Mouse (Mus musculus): ENCODE data around the gene Nr2f2. TPM values are rescaled to one million over a fixed set of nuclear protein-coding genes. Genes with fewer than 3 reads are reported as not detected.
A peak's percentile ranks its signal among the peaks of the same experiment; 100 is the strongest.

The Nr2f2 gene
- polyA plus RNA-seq (2015; fragmentation: Nextera tagmentation; extraction: Ambion mirVana): 62.3 and 65.9 TPM in 2 replicates

DNA sequence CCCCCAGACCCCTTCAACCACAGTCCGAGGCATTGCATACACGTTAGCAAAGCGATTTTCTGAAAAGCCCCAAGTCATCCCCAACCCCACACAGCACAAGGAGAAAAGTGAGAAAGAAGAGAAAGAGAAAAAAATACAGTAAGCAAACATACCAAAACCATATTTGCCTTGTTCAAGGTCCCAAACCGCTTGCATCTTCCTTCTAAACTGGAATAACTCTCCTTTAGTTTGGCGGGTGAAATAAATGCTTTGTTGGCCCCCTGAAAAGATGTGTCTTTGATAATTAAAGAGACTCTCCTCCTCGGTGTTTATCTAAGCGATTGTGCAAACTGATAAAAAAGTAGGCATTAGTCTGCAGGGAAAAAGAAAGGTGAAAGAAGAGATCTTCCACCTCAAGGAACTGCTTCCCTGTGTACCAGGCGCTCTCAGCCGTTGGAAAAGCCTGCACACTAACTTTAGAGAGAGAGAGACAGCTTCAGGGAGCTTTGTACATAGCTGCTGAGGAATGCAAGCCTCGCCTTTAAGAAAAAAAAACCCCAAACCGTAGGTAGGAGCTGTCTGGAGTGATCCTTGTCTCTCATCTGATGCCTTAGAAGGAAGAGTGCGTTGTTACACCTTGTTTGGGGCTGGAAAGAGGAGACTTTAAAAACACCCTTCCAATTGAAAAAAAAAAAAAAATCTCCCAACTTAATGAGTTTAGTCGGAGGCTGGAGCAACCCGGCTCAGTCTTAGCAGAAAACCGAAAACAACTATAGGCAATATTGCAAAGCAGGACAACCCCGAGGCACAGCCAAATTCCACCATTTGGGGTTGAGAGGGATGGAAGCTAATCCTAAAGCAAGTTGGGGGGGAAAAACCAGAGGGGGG, at the start of gene Nr2f2:
Nr2f2 (minus strand) TSS at position 795 of the 867 bp plus-strand sequence.
- peak within 1 kb of the TSS; percentile 74 for H3K4me2 ChIP-seq (replicated peaks)
- H3K27me3 ChIP-seq: peaks cover 53% of the 10 kb centered on the region
- H3K9me3 ChIP-seq: no peaks in the 10 kb centered on the region
- H3K4me3 ChIP-seq: peak within 1 kb of the TSS; percentile 52
- 1% methylated on average over 16 of the region's 16 CpGs for WGBS
- ATAC-seq (ENCODE audit: low FRiP score, low read depth): no peak
- H3K4me1 ChIP-seq: peaks cover 39% of the 10 kb centered on the region
- H3K36me3 ChIP-seq: no peaks in the 10 kb centered on the region
- peak within 1 kb of the TSS; percentile 72 for H3K9ac ChIP-seq
- H3K27ac ChIP-seq: peak within 1 kb of the TSS; percentile 86

- no peak for ATAC-seq (ENCODE audit: low FRiP score, low read depth)
- Histone ChIP-seq H3K4me3 (no peak overlapping the region), H3K36me3 (peaks cover 6% of the 10 kb centered on the region), H3K4me1 (peaks cover 7% of the 10 kb centered on the region; the same call in 1 of the 2 replicates), H3K27me3 (no peaks in the 10 kb centered on the region), H3K4me2 (replicated peaks) (no peak overlapping the region), H3K9me3 (no peaks in the 10 kb centered on the region), H3K9ac (no peak overlapping the region), H3K27ac (no peak overlapping the region)
- 90% methylated on average over 4 of the region's 4 CpGs for WGBS
Observed at GRCm38 (mm10) chr7:70414461-70414860, 47.9 kb upstream of the Nr2f2 start.

DNA sequence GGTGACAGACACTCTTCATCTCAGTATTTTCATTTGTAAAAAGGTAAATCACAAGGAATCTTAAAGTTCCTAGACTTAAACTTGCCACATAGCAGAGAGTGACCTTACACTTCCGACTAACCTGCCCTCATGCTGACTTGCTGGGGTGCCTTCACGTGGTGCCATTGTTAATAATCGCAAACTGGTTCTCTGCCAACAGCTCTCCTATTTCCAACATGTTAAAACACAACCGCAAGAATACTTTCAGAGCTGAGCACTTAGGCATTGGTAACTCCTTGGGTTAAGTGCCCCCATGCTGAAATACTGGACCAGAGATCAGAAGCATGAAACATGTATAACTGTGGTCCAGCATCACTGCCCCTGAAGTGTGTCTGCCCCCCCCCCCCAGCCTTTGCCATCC, 47.1 kb upstream of the Nr2f2 start:
- Histone ChIP-seq H3K4me2 (replicated peaks) (no peak overlapping the region), H3K27me3 (no peaks in the 10 kb centered on the region), H3K27ac (no peak overlapping the region), H3K9ac (no peak overlapping the region), H3K36me3 (peaks cover 6% of the 10 kb centered on the region), H3K4me3 (no peak overlapping the region), H3K4me1 (peaks cover 7% of the 10 kb centered on the region; the same call in 1 of the 2 replicates), H3K9me3 (no peaks in the 10 kb centered on the region)
- no peak for ATAC-seq (ENCODE audit: low FRiP score, low read depth)
- WGBS: 73% methylated on average over 4 of the region's 4 CpGs

DNA sequence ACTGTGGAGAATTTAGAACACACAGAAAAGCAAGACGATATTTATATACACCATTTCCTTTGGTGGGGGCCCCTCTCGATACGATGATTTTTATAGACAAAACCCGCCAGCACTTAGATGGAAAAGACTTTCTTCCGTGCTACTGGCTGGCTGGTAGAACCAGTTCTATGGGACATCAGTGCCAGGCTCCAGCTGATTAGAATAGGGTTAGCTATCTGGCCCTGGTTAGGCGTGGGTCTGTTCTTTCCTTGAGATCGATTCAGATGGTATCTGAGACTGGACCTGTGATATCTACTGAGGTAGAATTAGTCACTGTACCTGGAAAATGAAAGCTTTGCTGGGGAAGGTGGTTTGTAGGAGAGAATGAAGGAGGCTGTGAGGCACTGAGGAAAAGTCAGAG, 46.4 kb upstream of the Nr2f2 start:
- H3K4me3 ChIP-seq: no peak overlapping the region
- WGBS: 86% methylated on average over 7 of the region's 7 CpGs
- H3K4me2 ChIP-seq (replicated peaks): no peak overlapping the region
- H3K27me3 ChIP-seq: no peaks in the 10 kb centered on the region
- peaks cover 7% of the 10 kb centered on the region; the same call in 1 of the 2 replicates for H3K4me1 ChIP-seq
- H3K27ac ChIP-seq: no peak overlapping the region
- no peak for ATAC-seq (ENCODE audit: low FRiP score, low read depth)
- H3K9ac ChIP-seq: no peak overlapping the region
- H3K36me3 ChIP-seq: peaks cover 6% of the 10 kb centered on the region
- no peaks in the 10 kb centered on the region for H3K9me3 ChIP-seq

- H3K4me2 ChIP-seq (replicated peaks): no peak overlapping the region
- no peaks in the 10 kb centered on the region for H3K9me3 ChIP-seq
- no peaks in the 10 kb centered on the region for H3K27me3 ChIP-seq
- no peak overlapping the region for H3K9ac ChIP-seq
- H3K27ac ChIP-seq: no peak overlapping the region
- no peak overlapping the region for H3K4me3 ChIP-seq
- ATAC-seq (ENCODE audit: low FRiP score, low read depth): no peak
- H3K4me1 ChIP-seq: peaks cover 5% of the 10 kb centered on the region; the same call in 1 of the 2 replicates
- peaks cover 10% of the 10 kb centered on the region for H3K36me3 ChIP-seq
- 88% methylated on average over 3 of the region's 3 CpGs for WGBS
Observed at GRCm38 (mm10) chr7:70410350-70410749, 43.8 kb upstream of the Nr2f2 start.

DNA sequence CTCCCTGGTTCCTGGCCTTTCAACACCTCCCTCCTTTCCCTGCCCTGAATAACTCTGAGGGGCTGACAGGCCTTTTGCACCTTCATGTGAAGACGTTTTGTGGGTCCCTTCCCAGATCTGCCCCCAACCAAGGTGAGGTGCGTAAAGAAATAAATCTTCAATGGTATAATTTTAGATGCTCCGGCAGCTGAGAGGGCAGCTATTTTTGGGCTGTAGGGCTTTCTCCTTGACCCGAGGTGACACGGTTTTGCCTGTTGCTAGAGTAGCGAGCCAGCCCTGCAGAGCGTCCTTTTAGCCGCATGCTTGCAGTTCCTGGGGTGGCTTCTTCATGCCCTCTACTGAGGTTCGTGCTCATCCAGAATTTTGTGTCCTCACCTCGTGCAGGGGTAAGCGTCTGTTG, 43.4 kb upstream of the Nr2f2 start:
- Histone ChIP-seq H3K27me3 (no peaks in the 10 kb centered on the region), H3K9ac (no peak overlapping the region), H3K9me3 (no peaks in the 10 kb centered on the region), H3K4me3 (no peak overlapping the region), H3K4me1 (peaks cover 5% of the 10 kb centered on the region; the same call in 1 of the 2 replicates), H3K36me3 (peaks cover 10% of the 10 kb centered on the region), H3K4me2 (replicated peaks) (no peak overlapping the region), H3K27ac (no peak overlapping the region)
- no peak for ATAC-seq (ENCODE audit: low FRiP score, low read depth)
- 67% methylated on average over 11 of the region's 11 CpGs for WGBS

GRCm38 (mm10) chr7:70408814-70409213, 42.3 kb upstream of the Nr2f2 start:
- H3K27me3 ChIP-seq: no peaks in the 10 kb centered on the region
- H3K27ac ChIP-seq: no peak overlapping the region

GRCm38 (mm10) chr7:70407123-70407522, 40.6 kb upstream of the Nr2f2 start:
- Histone ChIP-seq H3K36me3 (peaks cover 8% of the 10 kb centered on the region), H3K4me2 (replicated peaks) (no peak overlapping the region), H3K9me3 (no peaks in the 10 kb centered on the region), H3K4me3 (no peak overlapping the region), H3K27ac (no peak overlapping the region), H3K9ac (no peak overlapping the region), H3K27me3 (no peaks in the 10 kb centered on the region), H3K4me1 (peaks cover 5% of the 10 kb centered on the region; the same call in 1 of the 2 replicates)
- ATAC-seq (ENCODE audit: low FRiP score, low read depth): no peak
- whole genome bisulfite sequencing: 57% methylated on average over 11 of the region's 11 CpGs

More at GRCm38 (mm10) chr7:70408814-70409213, 42.3 kb upstream of the Nr2f2 start:
- H3K4me3 ChIP-seq: no peak overlapping the region
- no peak overlapping the region for H3K9ac ChIP-seq
- peaks cover 5% of the 10 kb centered on the region; the same call in 1 of the 2 replicates for H3K4me1 ChIP-seq
- H3K4me2 ChIP-seq (replicated peaks): no peak overlapping the region
- H3K36me3 ChIP-seq: peaks cover 10% of the 10 kb centered on the region
- no peak for ATAC-seq (ENCODE audit: low FRiP score, low read depth)
- H3K9me3 ChIP-seq: no peaks in the 10 kb centered on the region
- WGBS: 76% methylated on average over 3 of the region's 3 CpGs

DNA sequence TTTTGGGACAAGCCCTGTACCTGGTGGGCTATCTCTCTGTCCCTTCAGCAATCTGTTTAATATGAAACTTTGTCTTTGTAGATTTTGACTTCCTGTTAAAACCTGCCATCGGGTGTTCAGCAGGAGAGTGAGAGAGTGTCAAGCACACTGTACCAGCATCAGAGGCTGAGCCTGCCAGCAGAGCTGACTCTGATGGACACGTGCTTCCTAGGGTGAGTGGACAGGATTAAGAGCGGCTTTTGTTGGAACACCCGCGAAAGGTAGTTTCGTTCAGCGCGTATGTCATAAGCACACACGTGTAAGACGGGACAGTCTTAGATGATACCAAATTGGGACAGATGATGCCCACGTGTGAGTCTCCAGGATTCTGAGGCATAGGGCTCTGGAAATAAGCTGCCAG, 40.0 kb upstream of the Nr2f2 start:
- no peak overlapping the region for H3K4me3 ChIP-seq
- 92% methylated on average over 11 of the region's 11 CpGs for WGBS
- no peaks in the 10 kb centered on the region for H3K9me3 ChIP-seq
- H3K27me3 ChIP-seq: no peaks in the 10 kb centered on the region
- H3K4me2 ChIP-seq (replicated peaks): no peak overlapping the region
- peaks cover 5% of the 10 kb centered on the region; the same call in 1 of the 2 replicates for H3K4me1 ChIP-seq
- H3K27ac ChIP-seq: no peak overlapping the region
- no peak for ATAC-seq (ENCODE audit: low FRiP score, low read depth)
- H3K9ac ChIP-seq: no peak overlapping the region
- peaks cover 8% of the 10 kb centered on the region for H3K36me3 ChIP-seq

- WGBS: 57% methylated on average over 2 of the region's 2 CpGs
- no peak overlapping the region for H3K9ac ChIP-seq
- H3K4me1 ChIP-seq: peaks cover 5% of the 10 kb centered on the region; the same call in 1 of the 2 replicates
- no peak overlapping the region for H3K4me2 ChIP-seq (replicated peaks)
- H3K27ac ChIP-seq: no peak overlapping the region
- peaks cover 7% of the 10 kb centered on the region for H3K36me3 ChIP-seq
- H3K9me3 ChIP-seq: no peaks in the 10 kb centered on the region
- no peak overlapping the region for H3K4me3 ChIP-seq
- H3K27me3 ChIP-seq: no peaks in the 10 kb centered on the region
- ATAC-seq (ENCODE audit: low FRiP score, low read depth): no peak
Observed at GRCm38 (mm10) chr7:70405466-70405865, 38.9 kb upstream of the Nr2f2 start.

DNA sequence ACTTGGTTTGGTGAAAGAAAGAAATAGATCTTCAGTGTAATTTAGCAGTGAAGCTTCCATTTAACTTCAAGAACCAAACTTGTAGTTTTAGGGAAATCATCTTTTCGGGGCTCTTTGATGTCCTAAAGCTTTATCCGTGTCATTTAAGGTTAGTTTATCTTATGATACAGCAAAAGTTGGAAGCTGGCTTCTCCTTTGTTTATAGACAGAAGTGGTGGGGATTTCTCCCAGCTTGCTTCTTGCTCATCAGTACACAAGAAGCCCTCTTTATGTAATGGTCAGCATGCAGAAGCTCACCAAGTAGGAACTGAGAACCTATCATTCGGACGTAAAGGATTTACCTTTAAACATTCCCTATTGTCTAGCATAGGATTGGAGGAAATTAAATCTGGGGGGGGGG, 16.3 kb upstream of the Nr2f2 start:
- Histone ChIP-seq H3K36me3 (no peaks in the 10 kb centered on the region), H3K9ac (no peak overlapping the region), H3K27me3 (0 out of 2 replicates have a peak, but pooled peaks cover 4% of the 10 kb centered on the region), H3K27ac (no peak overlapping the region), H3K4me3 (no peak overlapping the region), H3K4me1 (no peaks in the 10 kb centered on the region), H3K4me2 (replicated peaks) (no peak overlapping the region), H3K9me3 (no peaks in the 10 kb centered on the region)
- WGBS: 83% methylated on average over 4 of the region's 4 CpGs
- ATAC-seq (ENCODE audit: low FRiP score, low read depth): no peak

DNA sequence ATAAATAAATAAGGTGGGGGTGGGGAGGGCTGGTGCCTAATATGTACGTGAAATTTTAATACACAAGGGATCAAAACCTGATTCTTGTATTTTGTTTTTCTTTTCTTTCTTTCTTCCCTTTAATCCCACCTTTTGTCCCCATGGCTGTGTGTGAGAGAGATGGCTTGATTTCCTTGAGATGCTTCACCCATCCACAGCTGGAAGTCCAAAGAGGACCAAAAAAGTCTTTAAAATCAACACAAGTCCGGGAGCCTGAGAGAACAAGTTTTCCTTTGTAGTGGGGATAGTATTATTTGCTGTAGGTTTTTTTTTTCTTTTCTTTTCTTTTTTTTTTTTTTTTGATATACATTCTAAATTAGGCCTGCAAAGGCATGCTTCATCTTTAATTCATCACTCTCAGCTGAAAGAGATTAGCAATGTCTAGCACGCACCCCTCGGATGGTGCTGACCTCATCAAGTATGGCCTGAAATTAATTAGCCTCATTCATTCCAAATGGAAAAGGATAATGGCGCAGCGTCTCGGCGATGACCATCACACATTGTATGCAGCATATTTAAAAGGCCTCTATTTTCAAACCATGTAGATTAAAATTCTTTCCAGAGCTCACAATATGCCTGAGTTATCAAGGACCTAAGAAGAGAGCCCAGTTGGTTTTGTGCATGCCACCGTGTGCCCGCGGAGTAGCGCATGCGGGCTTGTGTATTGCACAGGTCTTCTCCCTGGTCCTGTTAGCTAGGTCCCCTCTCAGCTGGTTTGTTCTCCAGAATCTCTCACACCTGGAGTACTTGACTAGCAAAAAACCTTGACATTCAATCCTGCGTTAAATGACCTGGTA, 15.1 kb upstream of the Nr2f2 start:
- Histone ChIP-seq H3K4me2 (replicated peaks) (no peak overlapping the region), H3K4me3 (no peak overlapping the region), H3K27ac (no peak overlapping the region), H3K9me3 (no peaks in the 10 kb centered on the region), H3K36me3 (no peaks in the 10 kb centered on the region), H3K4me1 (no peaks in the 10 kb centered on the region), H3K9ac (no peak overlapping the region), H3K27me3 (peaks cover 9% of the 10 kb centered on the region; the same call in 1 of the 2 replicates)
- WGBS: 85% methylated on average over 14 of the region's 14 CpGs
- no peak for ATAC-seq (ENCODE audit: low FRiP score, low read depth)
